Mouse (Mus musculus) olfactory bulb, adult 2 months (tissue): ENCODE results near the gene Mettl7a2.
"Not testable (repeated sequence)": the region's sequence is repeated elsewhere in the genome, so short reads cannot be mapped to it uniquely, and the experiment has no call there.

ENCODE experiments used
- CTCF ChIP-seq: fragments of 200-500 bp; IDR thresholded peaks from 2 replicates; pipeline ENCODE4 v1.5.1; 2012; ENCODE audit warnings: low read depth, mild to moderate bottlenecking, low read length, moderate library complexity; ENCODE audit not compliant: insufficient read depth
- POLR2A ChIP-seq: fragments of 200-500 bp; IDR thresholded peaks from 2 replicates; pipeline ENCODE4 v1.6.1; 2012; ENCODE audit warnings: mild to moderate bottlenecking, low read depth, low read length, moderate library complexity; ENCODE audit not compliant: insufficient read depth

DNA sequence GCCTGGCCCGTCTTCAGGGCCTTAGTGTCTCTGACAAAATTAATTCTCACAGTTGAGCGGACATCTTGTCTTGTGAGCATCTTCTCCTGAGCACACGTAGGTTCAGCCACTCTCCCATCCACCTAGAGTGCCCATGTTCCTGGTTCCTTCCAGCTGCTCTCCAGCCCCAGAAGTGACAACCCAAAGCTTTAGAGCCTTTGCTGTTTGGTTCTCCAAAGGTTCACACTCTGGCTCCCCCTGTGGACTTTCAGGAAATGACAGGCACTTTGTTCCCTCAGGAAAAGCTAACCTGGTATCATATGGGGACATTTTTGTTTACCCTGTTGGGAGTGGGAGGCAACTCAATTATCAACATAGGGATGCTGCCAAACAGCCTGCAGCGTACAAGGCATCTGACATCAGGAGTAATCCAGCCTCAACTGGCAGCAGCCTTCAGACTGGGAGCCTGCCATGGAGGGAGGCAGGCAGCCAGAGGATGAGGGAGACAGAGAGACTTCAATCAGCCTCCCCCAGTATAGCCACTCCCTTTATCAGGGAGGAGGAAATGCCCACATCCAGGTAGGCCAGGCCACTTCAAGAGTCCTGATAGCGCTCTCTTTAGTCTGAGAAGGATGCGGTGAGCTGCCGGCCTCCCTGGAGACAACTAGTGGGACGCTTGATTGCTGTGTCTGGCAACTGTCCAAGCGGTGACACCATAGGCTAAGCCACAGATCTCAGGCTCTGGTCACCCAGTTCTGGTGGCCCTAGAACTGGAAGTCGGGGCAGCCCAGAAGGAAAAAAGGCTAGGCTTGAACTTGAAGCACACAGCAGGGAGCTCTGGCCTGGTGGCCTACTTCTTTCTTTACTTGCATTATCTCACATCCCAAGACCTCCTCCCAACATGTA is 20.7 kb upstream of the Mettl7a2 start:
- not testable (repeated sequence) for TF ChIP-seq CTCF, POLR2A
